Mouse (Mus musculus) G1E (cell line): Measurements from ENCODE around the gene Tmc6. TPM values are rescaled to one million over a fixed set of nuclear protein-coding genes. Genes with fewer than 3 reads are reported as not detected.
"Not testable (repeated sequence)": the region's sequence is repeated elsewhere in the genome, so short reads cannot be mapped to it uniquely, and the experiment has no call there.

ENCODE experiments used
- ATAC-seq: 2 replicates; pipeline ENCODE4 v1.8.0; 2016; ENCODE audit warnings: mild to moderate bottlenecking; ENCODE audit not compliant: insufficient number of reproducible peaks, poor library complexity, low FRiP score, severe bottlenecking; ENCODE audit errors: extremely low read depth
- DNase-seq: peaks from one replicate; pipeline ENCODE4 v3.0.0; 2012; ENCODE audit warnings: low spot score
- H3K27me3 ChIP-seq: 2 replicates; pipeline ENCODE4 v1.6.1; 2012; ENCODE audit warnings: mild to moderate bottlenecking, low read length, inconsistent platforms; ENCODE audit not compliant: insufficient read depth
- H3K36me3 ChIP-seq: replicated peaks from 2 replicates; pipeline ENCODE3; 2012; ENCODE audit warnings: mild to moderate bottlenecking, inconsistent platforms
- H3K4me1 ChIP-seq: 2 replicates; pipeline ENCODE4 v1.6.1; 2012; ENCODE audit warnings: low read depth, low read length, inconsistent platforms, mixed read lengths; ENCODE audit not compliant: insufficient read depth
- H3K4me3 ChIP-seq: 2 replicates; pipeline ENCODE4 v1.5.1; 2012; ENCODE audit warnings: low read depth, mild to moderate bottlenecking, inconsistent platforms, low read length, moderate library complexity, mixed read lengths
- H3K9me3 ChIP-seq: replicated peaks from 2 replicates; pipeline ENCODE4 v1.6.1; 2012; ENCODE audit warnings: inconsistent platforms
- CTCF ChIP-seq: IDR thresholded peaks from 2 replicates; pipeline ENCODE4 v1.5.1; 2012; ENCODE audit warnings: low read depth, low read length, inconsistent platforms, mixed read lengths
- GATA1 ChIP-seq: IDR thresholded peaks from 2 replicates; pipeline ENCODE4 v1.6.1; 2012; ENCODE audit warnings: borderline replicate concordance, low read length, inconsistent platforms, mixed read lengths
- GATA2 ChIP-seq: IDR thresholded peaks from 2 replicates; pipeline ENCODE4 v1.6.1; 2012; ENCODE audit warnings: low read depth, low read length, inconsistent platforms, borderline replicate concordance
- POLR2AphosphoS5 ChIP-seq: IDR thresholded peaks from 2 replicates; pipeline ENCODE4 v1.6.1; 2012; ENCODE audit warnings: low read depth, low read length, inconsistent platforms; ENCODE audit not compliant: insufficient replicate concordance
- TAL1 ChIP-seq: conservative IDR thresholded peaks from 2 replicates; pipeline ENCODE4 v1.6.1; 2012; ENCODE audit warnings: low read depth, low read length, inconsistent platforms, mixed read lengths
- polyA plus RNA-seq: library from polyadenylated mRNA; stranded (reverse); fragments of >175 nt; gene quantifications from 2 replicates; pipeline ENCODE4 v1.2.3, GENCODE M21; 2012
- total RNA-seq, 2 experiments: library from RNA; stranded (forward) in 1 of 2; stranded (reverse) in 1 of 2; fragments of 200-1000 nt in 1 of 2; fragments of >200 nt in 1 of 2; fragmentation: Nextera tagmentation in 1 of 2; gene quantifications; 2 replicates each; pipeline ENCODE4 v1.2.3; 2014 to 2017

Tmc6 gene
- total and polyA plus RNA-seq, 3 experiments = 9.6 to 27.3 (median 25.3) TPM

DNA sequence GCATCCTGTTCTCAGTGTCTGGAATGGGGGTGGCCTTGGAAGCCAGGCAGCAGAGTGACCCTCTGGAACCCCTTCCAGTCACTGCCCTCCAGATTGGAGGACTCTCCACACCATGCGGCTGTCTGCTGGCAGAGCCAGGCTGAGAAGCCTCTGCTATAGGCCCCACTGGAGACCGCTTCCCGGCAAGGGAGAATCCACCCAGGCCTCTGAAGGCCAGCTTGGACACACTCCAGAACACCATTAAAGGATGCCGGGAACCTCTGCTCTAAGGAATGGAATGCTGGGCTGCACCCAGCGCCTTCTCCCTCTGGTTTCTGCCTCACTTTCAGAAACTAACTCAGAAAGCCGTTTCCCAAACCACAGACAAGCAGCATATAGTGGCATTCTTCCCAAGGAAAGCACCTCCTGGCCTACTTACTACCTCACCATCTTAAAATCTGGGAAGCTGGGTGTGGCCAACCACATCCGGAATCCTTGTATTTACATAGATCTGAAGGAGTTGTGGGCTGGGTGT is 40.8 kb upstream of the Tmc6 start:
- no peak for TF ChIP-seq TAL1
- no peak for TF ChIP-seq CTCF
- no peak for TF ChIP-seq POLR2AphosphoS5
- peaks cover 68% of the 10 kb centered on the region for H3K36me3 ChIP-seq
- DNase-seq (no peak), ATAC-seq (no peak)
- H3K27me3 ChIP-seq = no peaks in the 10 kb centered on the region
- peak overlapping the region; percentile 10; the same call in 1 of the 2 replicates for H3K4me3 ChIP-seq
- H3K9me3 ChIP-seq = no peaks in the 10 kb centered on the region
- H3K4me1 ChIP-seq = peaks cover 91% of the 10 kb centered on the region

DNA sequence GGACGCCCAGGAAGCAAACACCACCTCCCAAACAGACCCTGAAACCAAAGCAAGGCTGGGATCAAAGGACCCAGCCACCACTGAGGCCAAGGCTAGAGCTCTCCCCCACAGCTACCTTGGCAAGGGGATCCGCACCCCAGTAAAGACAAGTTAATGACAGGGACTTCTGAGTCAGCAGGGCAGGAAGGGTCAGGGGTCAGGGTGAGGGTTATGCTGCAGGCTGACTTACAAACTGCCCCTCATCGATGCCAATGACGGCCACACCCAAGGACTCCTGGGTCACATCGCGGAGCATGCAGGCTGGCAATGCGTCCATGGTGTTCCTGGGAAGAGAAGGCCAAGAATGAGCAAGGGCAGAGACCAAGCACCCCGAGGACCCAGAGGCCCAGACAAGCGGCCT is 39.9 kb upstream of the Tmc6 start:
- DNase-seq = no peak
- Histone ChIP-seq H3K4me3 (peak overlapping the region; percentile 40; the same call in 1 of the 2 replicates), H3K27me3 (no peaks in the 10 kb centered on the region), H3K4me1 (peaks cover 89% of the 10 kb centered on the region), H3K9me3 (no peaks in the 10 kb centered on the region), H3K36me3 (peaks cover 77% of the 10 kb centered on the region)
- no peak for ATAC-seq
- TF ChIP-seq TAL1 (no peak), GATA2 (no peak), GATA1 (no peak), CTCF (no peak)

DNA sequence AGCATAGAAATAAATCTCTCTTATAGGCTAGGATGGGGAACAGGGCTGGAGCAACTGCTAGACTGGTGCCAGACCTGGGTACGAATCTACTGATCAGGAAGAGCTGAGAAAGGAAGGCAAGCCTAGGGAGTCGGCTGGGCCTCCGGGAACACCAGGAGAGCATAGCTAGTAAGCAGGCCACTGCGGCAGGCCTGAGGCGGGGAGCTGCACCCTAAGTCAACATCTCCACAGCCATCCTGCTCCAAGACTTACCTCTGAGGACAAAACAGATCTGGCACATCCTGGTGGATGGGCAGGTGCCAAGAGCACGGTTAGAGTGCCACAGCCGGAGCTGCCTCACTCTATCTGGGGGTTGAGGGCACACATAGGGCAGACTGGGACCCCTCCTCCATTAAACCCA is 38.2 kb upstream of the Tmc6 start:
- no peaks in the 10 kb centered on the region for H3K27me3 ChIP-seq
- peaks cover 94% of the 10 kb centered on the region for H3K36me3 ChIP-seq
- peaks cover 88% of the 10 kb centered on the region for H3K4me1 ChIP-seq
- ATAC-seq = no peak
- H3K4me3 ChIP-seq = no peak overlapping the region
- H3K9me3 ChIP-seq = no peaks in the 10 kb centered on the region
- no peak for DNase-seq
- TF ChIP-seq GATA2 = no peak
- no peak for TF ChIP-seq GATA1
- TF ChIP-seq POLR2AphosphoS5 = no peak
- TF ChIP-seq TAL1 = no peak
- TF ChIP-seq CTCF = no peak

DNA sequence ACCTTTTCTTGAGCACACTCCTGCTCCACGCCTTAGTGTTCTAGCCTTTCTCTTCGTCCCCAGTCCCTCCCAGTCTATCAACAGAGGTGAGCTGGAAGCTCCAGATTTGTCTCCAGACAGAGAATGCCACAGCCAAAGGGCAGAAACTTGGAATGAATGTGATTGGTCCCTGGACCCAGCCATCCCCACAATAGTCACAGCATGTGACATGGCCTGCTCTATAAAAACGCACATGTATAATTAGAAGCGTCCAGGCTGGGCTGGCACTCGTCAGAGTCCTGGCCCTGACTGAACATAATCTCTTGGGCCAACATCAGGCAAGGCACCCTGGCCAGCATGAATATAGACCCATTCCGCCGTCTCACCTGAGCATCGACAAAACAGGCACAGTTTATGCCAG is 37.1 kb upstream of the Tmc6 start:
- Histone ChIP-seq H3K9me3 (no peaks in the 10 kb centered on the region), H3K36me3 (peaks cover 100% of the 10 kb centered on the region), H3K27me3 (no peaks in the 10 kb centered on the region), H3K4me3 (no peak overlapping the region), H3K4me1 (peaks cover 90% of the 10 kb centered on the region)
- DNase-seq = no peak
- TF ChIP-seq CTCF = no peak
- no peak for TF ChIP-seq GATA2
- no peak for TF ChIP-seq GATA1
- no peak for TF ChIP-seq POLR2AphosphoS5
- TF ChIP-seq TAL1 = no peak
- ATAC-seq = no peak

DNA sequence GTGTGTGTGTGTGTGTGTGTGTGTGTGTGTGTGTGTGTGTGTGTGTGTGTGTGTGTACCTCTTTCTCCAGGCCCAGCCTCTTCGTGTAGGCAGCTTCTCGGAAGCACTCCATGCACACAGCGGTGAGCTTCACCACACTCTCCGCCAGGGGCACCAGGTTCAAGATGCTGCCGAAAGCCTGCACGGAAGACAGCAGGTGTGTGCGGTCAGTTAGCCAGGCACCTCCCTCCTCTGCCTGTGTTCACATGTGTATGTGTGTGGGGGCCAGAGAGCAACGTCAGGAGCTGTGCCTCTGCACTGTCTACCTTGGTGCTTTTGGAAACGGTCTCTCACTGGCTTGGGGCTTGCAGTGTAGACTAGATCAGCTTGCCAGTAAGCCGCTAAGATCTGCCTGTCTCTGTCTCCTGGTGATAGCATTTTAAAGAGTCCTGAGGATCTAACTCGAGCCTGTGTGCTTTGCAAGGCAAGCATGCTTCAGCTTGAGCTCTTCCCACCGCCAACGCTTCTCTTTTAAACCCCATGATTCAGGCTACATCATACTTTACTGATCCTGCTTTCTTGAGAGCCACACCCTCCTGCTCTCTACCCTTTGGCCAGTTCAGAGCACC is 34.5 kb upstream of the Tmc6 start:
- Histone ChIP-seq H3K9me3 (no peaks in the 10 kb centered on the region), H3K36me3 (peaks cover 100% of the 10 kb centered on the region), H3K4me3 (no peak overlapping the region; the same call in 1 of the 2 replicates), H3K4me1 (peaks cover 89% of the 10 kb centered on the region), H3K27me3 (no peaks in the 10 kb centered on the region)
- TF ChIP-seq POLR2AphosphoS5 (no peak), TAL1 (no peak), CTCF (no peak), GATA1 (no peak), GATA2 (no peak)
- no peak for ATAC-seq
- no peak for DNase-seq

DNA sequence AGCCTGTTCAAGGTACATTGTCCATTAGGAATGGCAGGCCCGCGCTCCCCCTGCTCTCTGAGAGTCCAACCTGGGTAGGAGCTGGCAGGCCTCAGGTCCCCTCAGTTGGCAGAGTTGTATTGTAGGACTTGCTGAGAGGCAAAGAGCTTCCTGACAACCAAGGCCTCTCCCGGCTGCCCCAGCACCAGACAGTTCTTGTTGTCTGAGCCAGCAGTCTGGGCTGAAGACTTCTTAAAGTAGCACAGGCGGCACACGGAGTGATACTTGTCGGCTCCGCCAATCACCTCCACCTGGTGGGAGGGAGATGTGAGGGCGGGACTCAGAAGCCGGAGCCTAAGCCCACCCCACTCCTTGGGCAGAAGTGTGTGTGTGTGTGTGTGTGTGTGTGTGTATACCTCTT is 33.9 kb upstream of the Tmc6 start:
- not testable (repeated sequence) for H3K27me3 ChIP-seq, DNase-seq, H3K4me3 ChIP-seq, ATAC-seq, H3K9me3 ChIP-seq
- H3K4me1 ChIP-seq = peaks cover 89% of the 10 kb centered on the region
- H3K36me3 ChIP-seq = peaks cover 100% of the 10 kb centered on the region

DNA sequence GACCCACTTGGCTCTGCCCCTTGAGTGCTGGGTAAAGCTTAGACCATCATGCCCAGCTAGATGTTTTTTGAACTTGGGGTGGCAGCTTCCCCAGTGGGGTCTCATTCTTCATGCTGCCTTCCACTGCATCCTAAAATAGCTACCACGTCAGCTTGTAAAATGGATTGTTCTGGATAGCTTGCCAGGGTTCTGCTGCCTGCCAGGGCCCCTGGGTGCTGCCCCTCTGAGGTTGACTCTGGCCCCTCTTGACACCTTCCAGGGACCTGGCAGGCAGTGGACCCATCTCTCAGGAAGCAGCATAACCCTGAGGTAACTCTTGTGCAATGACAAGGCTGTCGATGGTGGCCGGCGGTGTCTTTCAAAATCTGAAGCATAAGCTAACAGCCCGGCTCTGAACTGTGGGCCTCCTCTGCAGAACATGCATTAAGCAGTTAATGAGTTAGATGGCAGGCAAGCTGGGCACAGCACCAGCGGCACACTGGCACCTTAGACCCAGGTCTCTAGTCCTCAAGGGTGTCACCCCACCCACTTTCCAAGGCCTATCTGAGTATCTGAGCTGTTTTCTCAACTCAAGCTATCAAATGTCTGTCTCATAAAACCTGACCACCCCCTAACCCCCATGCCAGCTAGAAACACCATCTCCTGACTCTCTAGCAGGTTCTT is 32.8 kb upstream of the Tmc6 start:
- no peaks in the 10 kb centered on the region for H3K9me3 ChIP-seq
- no peak for DNase-seq
- no peak overlapping the region for H3K4me3 ChIP-seq
- TF ChIP-seq GATA1 (no peak), CTCF (no peak), TAL1 (no peak), POLR2AphosphoS5 (no peak), GATA2 (no peak)
- H3K4me1 ChIP-seq = peaks cover 92% of the 10 kb centered on the region
- no peak for ATAC-seq
- no peaks in the 10 kb centered on the region for H3K27me3 ChIP-seq
- H3K36me3 ChIP-seq = peaks cover 94% of the 10 kb centered on the region
